Mouse (Mus musculus): ENCODE measurements around the gene Atp6v0a2.

- TF ChIP-seq CTCF (IDR thresholded peaks at IDR 0.05; ENCODE audit: low read depth, low read length) (no peak), POLR2A (IDR thresholded peaks at IDR 0.05; ENCODE audit: borderline replicate concordance, low read depth, low read length) (no peak)
Observed at GRCm38 (mm10) chr5:124637836-124638235, 9.5 kb downstream of the Atp6v0a2 start.

Measured in bone marrow macrophage, adult 2 months (primary cell).